17 mouse cellular contexts compared by ENCODE assay signal in the genomic region with DNA sequence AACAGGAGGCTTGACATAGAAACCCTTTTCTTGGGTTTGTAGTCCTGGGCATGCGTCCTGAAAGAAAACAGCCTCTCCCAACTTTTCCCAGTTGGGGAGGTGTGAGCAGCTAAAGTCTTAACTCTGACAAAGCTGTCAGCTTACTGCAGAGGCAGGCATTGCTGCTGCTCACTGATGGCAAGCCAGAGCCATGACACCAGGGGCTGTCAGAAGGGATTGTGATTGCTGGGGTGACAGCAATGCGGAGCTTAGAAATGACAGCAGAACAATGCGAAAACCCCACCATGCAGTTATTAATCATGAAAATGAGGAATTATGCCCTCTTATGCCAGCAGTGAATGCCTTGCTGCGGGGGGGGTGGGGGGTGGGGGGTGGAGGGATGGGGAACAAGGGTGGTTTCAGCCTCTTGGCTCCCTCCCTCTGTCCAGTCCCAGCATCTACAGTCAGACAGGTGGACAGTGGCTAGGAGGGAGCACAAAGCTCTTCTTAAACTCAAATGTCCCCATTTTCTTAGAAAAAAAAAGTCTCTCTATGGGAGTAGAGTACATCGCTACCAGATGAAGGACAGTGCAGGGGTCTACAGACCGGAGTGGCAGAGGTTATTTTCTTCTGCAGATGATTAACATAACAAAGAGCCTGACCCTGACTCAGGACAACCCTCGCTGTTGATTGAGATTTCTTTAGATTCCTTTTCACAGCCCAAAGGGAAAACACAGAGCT. TPM values are rescaled to one million over a fixed set of nuclear protein-coding genes. Genes with fewer than 3 reads are reported as not detected.
DNase-seq lines count a peak whose midpoint lies in the region; ATAC-seq and TF ChIP-seq lines count a peak whose summit lies in the region.
"Had no signal": no experiment of that assay in that cellular context is flagged by ENCODE, and none has a peak within 500 bp of the region (broad histone marks: within the 10 kb centered on the region; RNA-seq: fewer than 3 reads in every experiment).

No protein-coding gene starts in this region.

- H3K4me2 ChIP-seq in kidney, embryonic 16.5 days (replicated peaks; ENCODE audit: low read depth, low read length), result no peak overlapping the region
- no peak overlapping the region for H3K4me2 ChIP-seq in forebrain, embryonic 15.5 days (replicated peaks)
- peak overlapping the region; percentile 19 for H3K4me2 ChIP-seq in hindbrain, postnatal 0 days (ENCODE audit: low read depth, low read length)
- no peak overlapping the region for H3K4me2 ChIP-seq in liver, postnatal 0 days (ENCODE audit: low read depth, low read length)
- H3K4me2 ChIP-seq: limb, embryonic 15.5 days; lung, embryonic 14.5 days; neural tube, embryonic 13.5 days had no signal

- no peaks in the 10 kb centered on the region for H3K27me3 ChIP-seq in kidney, embryonic 16.5 days (ENCODE audit: insufficient read depth, low read length)
- H3K27me3 ChIP-seq in forebrain, embryonic 15.5 days, result no peaks in the 10 kb centered on the region
- no peaks in the 10 kb centered on the region for H3K27me3 ChIP-seq in hindbrain, postnatal 0 days (ENCODE audit: insufficient read depth, low read length)
- no peaks in the 10 kb centered on the region for H3K27me3 ChIP-seq in liver, postnatal 0 days (ENCODE audit: insufficient read depth, low read length)
- H3K27me3 ChIP-seq: limb, embryonic 15.5 days; megakaryocyte, embryonic 14.5 days; neural tube, embryonic 13.5 days had no signal

- H3K4me3 ChIP-seq in kidney, embryonic 16.5 days (ENCODE audit: low read length), result no peak overlapping the region
- no peak overlapping the region for H3K4me3 ChIP-seq in forebrain, embryonic 15.5 days
- H3K4me3 ChIP-seq in hindbrain, postnatal 0 days (ENCODE audit: low read length), result no peak overlapping the region
- no peak overlapping the region for H3K4me3 ChIP-seq in liver, postnatal 0 days (ENCODE audit: low read depth, low read length)
- H3K4me3 ChIP-seq: limb, embryonic 15.5 days; megakaryocyte, embryonic 14.5 days; neural tube, embryonic 13.5 days had no signal

- H3K4me1 ChIP-seq in kidney, embryonic 16.5 days (ENCODE audit: insufficient read depth, low read length), result no peaks in the 10 kb centered on the region
- peaks cover 3% of the 10 kb centered on the region; the same call in 1 of the 2 replicates for H3K4me1 ChIP-seq in forebrain, embryonic 15.5 days
- H3K4me1 ChIP-seq in hindbrain, postnatal 0 days (ENCODE audit: insufficient read depth, low read length), result no peaks in the 10 kb centered on the region; the same call in 1 of the 2 replicates
- H3K4me1 ChIP-seq in liver, postnatal 0 days (ENCODE audit: insufficient read depth), result no peaks in the 10 kb centered on the region
- H3K4me1 ChIP-seq: limb, embryonic 15.5 days; neural tube, embryonic 13.5 days had no signal

- H3K9me3 ChIP-seq in kidney, embryonic 16.5 days (ENCODE audit: low read length), result 0 out of 2 replicates have a peak, but pooled peaks cover 6% of the 10 kb centered on the region
- no peaks in the 10 kb centered on the region for H3K9me3 ChIP-seq in forebrain, embryonic 15.5 days
- H3K9me3 ChIP-seq in hindbrain, postnatal 0 days (ENCODE audit: low read length), result no peaks in the 10 kb centered on the region
- H3K9me3 ChIP-seq in liver, postnatal 0 days (ENCODE audit: low read length), result no peaks in the 10 kb centered on the region
- H3K9me3 ChIP-seq: limb, embryonic 15.5 days; neural tube, embryonic 13.5 days had no signal

- no peak for TF ChIP-seq CTCF in hindbrain, postnatal 0 days (IDR thresholded peaks at IDR 0.05; ENCODE audit: low read depth)
- no peak for TF ChIP-seq CTCF in liver, postnatal 0 days (IDR thresholded peaks at IDR 0.05; ENCODE audit: low read depth)

- DNase-seq in kidney, postnatal 36 days, result no peak
- DNase-seq in hindbrain, postnatal 0 days (ENCODE audit: low spot score), result peak; percentile 55
- DNase-seq in retina, postnatal 7 days (ENCODE audit: low read depth, low spot score), result peak; percentile 16
- no peak for DNase-seq in liver, postnatal 0 days
- DNase-seq in gastrocnemius, postnatal 36 days, result no peak
- no peak for DNase-seq in lung, postnatal 14 days
- DNase-seq: adrenal gland, postnatal 10 days; gastrocnemius, postnatal 25 days; kidney, postnatal 10 days; lung, embryonic 14.5 days; right cerebral cortex, postnatal 25 days; thymus, postnatal 14 days had no signal

- TF ChIP-seq EP300 in liver, postnatal 0 days (IDR thresholded peaks at IDR 0.05; ENCODE audit: low read depth), result no peak

- H3K36me3 ChIP-seq in kidney, embryonic 16.5 days (ENCODE audit: insufficient read depth, low read length), result no peaks in the 10 kb centered on the region
- no peaks in the 10 kb centered on the region for H3K36me3 ChIP-seq in forebrain, embryonic 15.5 days
- H3K36me3 ChIP-seq in hindbrain, postnatal 0 days (ENCODE audit: insufficient read depth, low read length), result no peaks in the 10 kb centered on the region
- H3K36me3 ChIP-seq in liver, postnatal 0 days (replicated peaks; ENCODE audit: insufficient read depth, low read length), result no peaks in the 10 kb centered on the region
- H3K36me3 ChIP-seq: limb, embryonic 15.5 days; neural tube, embryonic 13.5 days had no signal

- WGBS in kidney, embryonic 16.5 days, result 43% methylated on average over 7 of the region's 7 CpGs
- 19% methylated on average over 7 of the region's 7 CpGs for WGBS in forebrain, embryonic 15.5 days
- WGBS in hindbrain, postnatal 0 days, result 13% methylated on average over 7 of the region's 7 CpGs
- WGBS in liver, postnatal 0 days (ENCODE audit: insufficient replicate concordance), result 63% methylated on average over 7 of the region's 7 CpGs

- 0 out of 2 replicates have a peak, but pooled peaks have one; percentile 35 for ATAC-seq in kidney, embryonic 16.5 days (ENCODE audit: low FRiP score, low TSS enrichment)
- 0 out of 2 replicates have a peak, but pooled peaks have one; percentile 43 for ATAC-seq in forebrain, embryonic 15.5 days (replicated peaks)
- ATAC-seq in hindbrain, postnatal 0 days, result peak; percentile 84
- no peak for ATAC-seq in liver, postnatal 0 days

- intact Hi-C loops in gastrocnemius, postnatal 36 days (cut with DNase I), result no loop called here

- H3K9ac ChIP-seq in kidney, embryonic 16.5 days (replicated peaks; ENCODE audit: low read length), result no peak overlapping the region
- H3K9ac ChIP-seq in forebrain, embryonic 15.5 days (replicated peaks), result no peak overlapping the region
- no peak overlapping the region for H3K9ac ChIP-seq in hindbrain, postnatal 0 days (replicated peaks; ENCODE audit: low read length)
- no peak overlapping the region for H3K9ac ChIP-seq in liver, postnatal 0 days (replicated peaks)
- H3K9ac ChIP-seq: limb, embryonic 15.5 days; lung, embryonic 14.5 days; neural tube, embryonic 13.5 days had no signal

- H3K27ac ChIP-seq in kidney, embryonic 16.5 days (ENCODE audit: low read length), result no peak overlapping the region
- no peak overlapping the region for H3K27ac ChIP-seq in forebrain, embryonic 15.5 days (replicated peaks)
- no peak overlapping the region for H3K27ac ChIP-seq in hindbrain, postnatal 0 days
- H3K27ac ChIP-seq in liver, postnatal 0 days (ENCODE audit: low read depth), result no peak overlapping the region
- H3K27ac ChIP-seq: limb, embryonic 15.5 days; neural tube, embryonic 13.5 days had no signal

RNA-seq across cellular contexts. Expression of a gene that starts 51.3 kb away (rescaled TPM):
- polyA plus RNA-seq in kidney, embryonic 16.5 days (2015; fragmentation: Nextera tagmentation; extraction: Ambion mirVana), result 4.0 and 5.7 TPM in 2 replicates
- polyA plus RNA-seq in forebrain, embryonic 15.5 days (2015; fragmentation: Nextera tagmentation; extraction: Ambion mirVana), result 3.0 and 3.2 TPM in 2 replicates
- 3.3 and 4.0 TPM in 2 replicates for total RNA-seq in hindbrain, postnatal 0 days (2014; rRNA removed)
- 2.0 and 2.2 TPM in 2 replicates for polyA plus RNA-seq in hindbrain, postnatal 0 days (2015; fragmentation: Nextera tagmentation; extraction: Ambion mirVana)
- 10.0 and 11.1 TPM in 2 replicates for polyA plus RNA-seq in liver, postnatal 0 days (2015; fragmentation: Nextera tagmentation; extraction: Ambion mirVana)
- 1 to 10 TPM in 1 of 2 experiments, not detected in 1; 1.9 TPM for total RNA-seq in gastrocnemius, postnatal 36 days (2021)

Comparison
In these comparisons a context has a peak if more than half of its experiments do, and no peak if none do; other contexts are left out.
1. DNase-seq: peak in hindbrain, postnatal 0 days (single experiment) and retina, postnatal 7 days (single experiment); none in kidney, postnatal 36 days (0 of 2), liver, postnatal 0 days (single experiment), gastrocnemius, postnatal 36 days (0 of 2) and lung, postnatal 14 days (single experiment).